Mouse (Mus musculus) mature B cell (primary cell): ENCODE data around the gene Zdhhc8.

Experiments used
- in situ Hi-C: fragments of 300-500 bp; cut with MboI; formaldehyde crosslinking; loops from 2 replicates; pipeline ENCODE4 v1.14.3; 2019

The Zdhhc8 gene

DNA sequence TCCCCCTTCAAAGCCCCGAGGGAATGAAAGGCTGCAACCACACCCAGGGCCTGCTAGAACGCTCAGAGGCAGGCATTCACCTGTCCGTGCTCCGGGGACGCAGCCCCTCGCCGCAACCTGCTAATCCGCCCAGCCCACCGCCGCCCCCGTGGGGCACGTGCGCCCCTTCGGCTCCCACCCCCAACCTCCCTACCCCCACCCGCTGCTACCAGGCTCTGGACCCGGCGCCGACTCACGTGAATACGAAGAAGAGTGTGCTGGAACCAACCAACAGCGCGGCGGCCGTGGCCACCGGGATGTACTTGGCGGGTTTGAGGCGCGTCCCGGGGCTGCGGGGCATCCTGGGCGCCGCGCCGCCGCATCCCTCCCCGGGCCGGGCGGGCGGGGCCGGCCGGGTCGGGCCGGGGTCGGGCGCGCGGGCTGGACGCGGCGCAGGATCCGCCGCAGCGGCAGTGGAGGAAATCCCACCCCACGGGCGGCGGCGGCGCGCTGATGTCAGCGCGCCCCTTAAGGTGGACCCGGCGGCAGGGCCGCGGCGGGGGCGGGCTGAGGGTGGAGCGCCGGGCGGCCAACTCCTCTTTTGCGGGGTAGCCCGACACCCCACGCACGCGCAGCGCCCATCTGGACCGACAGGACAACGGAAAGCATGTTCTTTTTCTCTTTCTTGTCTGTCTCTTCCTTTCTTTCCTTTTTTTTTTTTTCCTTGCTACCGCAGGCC is at the start of gene Zdhhc8:
Zdhhc8 (minus strand) TSS at position 466 of the 718 bp plus-strand sequence.
- in situ Hi-C loops = no loop called here

GRCm38 (mm10) chr16:18275166-18275565 is 40.2 kb upstream of the Zdhhc8 start:
- in situ Hi-C loops = no loop called here

DNA sequence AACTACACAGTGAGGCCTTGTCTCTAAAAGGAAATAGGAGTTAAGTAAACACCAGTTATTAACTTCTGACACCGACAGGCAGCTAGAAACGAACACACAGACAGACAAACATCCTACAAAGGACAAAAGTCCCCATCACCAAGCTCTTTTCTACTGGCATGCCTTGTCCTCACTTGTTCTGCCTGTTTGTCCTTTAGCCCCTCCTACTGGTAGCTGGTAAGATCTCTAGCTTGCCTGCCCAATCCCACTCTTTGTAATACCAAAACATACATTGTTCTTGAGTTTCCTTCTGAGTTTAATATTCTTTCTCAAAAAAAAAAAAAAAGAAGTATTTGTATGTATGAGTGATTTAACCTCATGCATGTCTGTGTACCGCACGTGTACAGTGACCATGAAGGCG is 33.2 kb upstream of the Zdhhc8 start:
- in situ Hi-C loops = no loop called here

- in situ Hi-C loops = no loop called here
These were observed 30.1 kb upstream of the Zdhhc8 start for GRCm38 (mm10) chr16:18265024-18265423.

GRCm38 (mm10) chr16:18258221-18258620 is 23.3 kb upstream of the Zdhhc8 start, which contains the start of gene Gm49776:
TSS of gene Gm49776 (minus strand) at chr16:18258321.
- in situ Hi-C loops = no loop called here

- in situ Hi-C loops = no loop called here
These were observed 18.9 kb upstream of the Zdhhc8 start for GRCm38 (mm10) chr16:18253866-18254265.

- in situ Hi-C loops = no loop called here
These were observed 17.8 kb upstream of the Zdhhc8 start for GRCm38 (mm10) chr16:18252736-18253135.

DNA sequence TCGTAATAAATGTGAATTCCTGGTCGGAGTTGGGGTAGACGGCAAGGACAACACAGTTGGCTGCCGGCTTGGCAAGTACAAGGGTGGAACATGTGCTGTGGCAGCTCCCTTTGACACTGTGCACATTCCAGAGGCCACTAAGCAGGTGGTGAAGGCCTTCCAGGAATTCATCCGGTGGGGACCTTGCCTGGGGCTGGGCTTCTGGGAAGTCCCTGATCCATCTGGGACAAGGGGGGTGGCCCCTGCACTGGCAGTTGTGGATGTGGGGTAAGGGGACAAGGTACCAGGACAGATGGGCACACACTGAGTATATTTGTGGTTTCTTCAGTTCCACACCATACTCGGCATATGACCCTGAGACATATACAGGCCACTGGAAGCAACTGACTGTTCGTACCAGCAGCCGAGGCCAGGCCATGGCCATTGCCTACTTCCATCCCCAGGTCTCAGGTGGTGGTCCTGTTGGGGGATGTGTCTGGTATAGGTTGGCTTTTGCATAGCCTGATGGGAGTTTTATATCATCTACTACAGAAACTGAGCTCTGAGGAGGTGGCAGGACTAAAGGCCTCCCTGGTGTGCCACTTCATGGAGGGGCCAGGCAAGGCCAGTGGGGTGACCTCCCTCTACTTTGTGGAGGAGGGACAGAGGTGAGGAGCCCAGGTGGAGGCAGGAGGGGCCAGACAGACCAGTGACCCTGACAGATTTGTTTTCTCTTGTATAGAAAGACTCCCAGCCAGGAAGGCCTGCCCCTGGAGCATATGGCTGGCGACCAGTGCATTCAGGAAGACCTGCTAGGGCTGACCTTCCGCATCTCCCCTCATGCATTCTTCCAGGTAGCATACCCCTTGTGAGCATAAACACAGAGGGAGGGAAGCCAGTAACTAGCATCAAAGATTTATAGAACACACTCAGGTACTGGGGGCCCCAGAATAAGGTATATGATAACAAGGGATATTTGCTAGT is 16.2 kb upstream of the Zdhhc8 start:
- in situ Hi-C loops = no loop called here

DNA sequence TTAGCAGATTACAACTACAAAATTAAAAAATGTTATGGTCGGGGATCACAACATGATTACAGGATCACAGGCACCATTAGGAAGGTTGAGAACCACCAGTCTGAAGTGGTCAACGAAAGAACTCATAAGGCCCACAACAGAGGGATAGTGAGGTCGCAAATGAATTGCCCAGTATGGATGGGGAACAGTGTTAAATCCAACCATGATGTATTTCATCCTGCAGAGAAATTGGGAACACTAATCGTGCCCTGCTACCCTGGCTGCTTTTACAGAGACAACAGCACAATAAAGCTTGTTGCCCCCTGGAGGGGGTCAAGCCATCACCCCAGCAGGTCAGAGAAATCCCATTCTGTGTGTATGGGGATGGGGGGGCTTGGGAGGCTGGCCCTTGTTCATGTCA is 15.3 kb upstream of the Zdhhc8 start:
- in situ Hi-C loops = no loop called here

DNA sequence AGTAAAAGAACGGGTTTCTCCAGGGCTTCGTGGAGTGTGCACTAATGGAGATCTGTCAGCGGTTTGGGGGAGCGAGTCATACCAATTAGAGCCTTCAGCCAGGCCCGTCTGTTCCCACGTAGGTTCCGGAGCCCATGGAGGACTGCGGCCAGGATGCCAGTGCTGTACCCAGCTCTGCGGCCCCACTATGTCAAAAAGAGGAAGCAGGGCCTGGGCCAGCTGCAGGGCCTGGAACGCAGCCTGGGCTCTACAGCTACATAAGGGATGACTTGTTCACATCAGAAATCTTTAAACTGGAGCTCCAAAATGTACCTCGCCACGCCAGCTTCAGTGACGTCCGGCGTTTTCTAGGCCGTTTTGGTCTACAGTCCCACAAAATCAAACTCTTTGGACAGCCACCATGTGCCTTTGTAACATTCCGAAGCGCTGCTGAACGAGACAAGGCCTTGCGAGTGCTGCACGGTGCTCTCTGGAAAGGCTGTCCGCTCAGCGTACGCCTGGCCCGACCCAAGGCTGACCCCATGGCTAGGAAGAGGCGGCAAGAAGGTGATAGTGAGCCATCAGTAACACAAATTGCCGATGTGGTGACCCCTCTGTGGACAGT is 14.5 kb upstream of the Zdhhc8 start:
- in situ Hi-C loops = no loop called here

DNA sequence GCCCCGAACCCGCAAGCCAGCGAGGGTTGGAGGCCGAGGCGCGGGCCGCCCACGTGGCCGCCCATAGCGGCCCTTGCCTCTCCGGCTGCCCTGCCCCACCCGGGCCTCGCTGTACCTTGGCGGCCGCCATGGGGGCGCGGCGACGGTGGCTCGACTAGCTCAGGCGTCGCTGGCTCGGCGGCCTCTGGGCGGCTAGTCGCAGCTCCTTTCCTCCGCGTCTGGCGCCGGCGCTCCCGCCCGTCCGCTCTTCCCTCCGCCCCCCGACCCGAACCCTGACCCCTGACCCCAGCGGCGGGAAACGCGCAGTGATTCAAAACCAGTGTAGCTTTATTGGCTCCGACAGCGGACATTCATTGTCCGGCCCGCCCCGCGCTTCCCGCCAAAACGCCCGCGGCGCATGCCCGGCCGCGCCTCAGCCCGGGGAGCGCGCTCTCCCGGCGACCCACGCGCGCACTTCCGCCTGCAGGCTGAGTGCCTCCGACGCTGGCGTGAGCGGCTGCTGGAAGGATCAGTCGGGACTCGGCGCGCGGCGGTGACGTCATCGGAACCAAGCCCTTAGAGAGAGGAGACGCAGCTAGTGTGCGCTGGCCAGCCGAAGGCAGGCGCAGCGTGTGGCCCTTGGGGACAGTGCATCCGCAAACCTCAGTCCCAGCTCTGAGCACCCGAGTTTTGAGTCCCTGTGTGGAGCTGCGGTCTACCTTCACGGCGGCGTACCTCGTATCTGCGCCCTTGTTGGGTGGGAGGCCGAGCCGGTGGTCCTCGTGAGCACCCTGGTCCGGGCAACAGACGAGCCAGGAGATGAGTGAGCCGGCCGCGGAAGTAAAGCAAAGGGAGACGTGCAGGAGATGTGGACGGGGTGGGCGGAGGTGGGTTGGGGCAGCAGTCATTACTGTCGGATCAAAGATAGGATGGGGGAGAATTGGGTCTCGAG is 13.8 kb upstream of the Zdhhc8 start, which contains the start of the genes Trmt2a and Ranbp1:
Trmt2a (plus strand) TSS at position 247 of the 931 bp plus-strand sequence.
Ranbp1 (minus strand) TSS at position 300 of the 931 bp plus-strand sequence.
- in situ Hi-C loops = no loop called here

GRCm38 (mm10) chr16:18247521-18248399 is 12.8 kb upstream of the Zdhhc8 start:
- in situ Hi-C loops = no loop called here

DNA sequence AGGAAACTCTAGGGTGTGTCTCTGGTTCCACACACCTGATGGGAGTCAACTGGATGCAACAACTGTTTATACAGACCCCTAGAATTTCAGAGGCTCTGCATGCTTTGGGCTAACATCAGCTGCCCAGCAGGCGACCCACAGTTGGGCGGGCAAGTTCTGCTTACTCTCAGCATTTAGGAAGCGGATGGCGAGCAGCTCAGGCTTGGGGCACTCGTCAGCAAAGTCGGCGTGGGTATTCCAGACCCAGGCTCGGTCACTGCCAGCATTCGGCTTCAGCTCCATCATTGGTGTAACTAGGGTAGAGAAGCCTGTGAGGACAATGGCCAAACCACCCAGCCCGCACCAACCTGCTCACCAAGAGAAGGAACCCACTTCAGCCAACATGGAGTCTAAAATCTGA is 6.6 kb upstream of the Zdhhc8 start:
- in situ Hi-C loops = no loop called here

DNA sequence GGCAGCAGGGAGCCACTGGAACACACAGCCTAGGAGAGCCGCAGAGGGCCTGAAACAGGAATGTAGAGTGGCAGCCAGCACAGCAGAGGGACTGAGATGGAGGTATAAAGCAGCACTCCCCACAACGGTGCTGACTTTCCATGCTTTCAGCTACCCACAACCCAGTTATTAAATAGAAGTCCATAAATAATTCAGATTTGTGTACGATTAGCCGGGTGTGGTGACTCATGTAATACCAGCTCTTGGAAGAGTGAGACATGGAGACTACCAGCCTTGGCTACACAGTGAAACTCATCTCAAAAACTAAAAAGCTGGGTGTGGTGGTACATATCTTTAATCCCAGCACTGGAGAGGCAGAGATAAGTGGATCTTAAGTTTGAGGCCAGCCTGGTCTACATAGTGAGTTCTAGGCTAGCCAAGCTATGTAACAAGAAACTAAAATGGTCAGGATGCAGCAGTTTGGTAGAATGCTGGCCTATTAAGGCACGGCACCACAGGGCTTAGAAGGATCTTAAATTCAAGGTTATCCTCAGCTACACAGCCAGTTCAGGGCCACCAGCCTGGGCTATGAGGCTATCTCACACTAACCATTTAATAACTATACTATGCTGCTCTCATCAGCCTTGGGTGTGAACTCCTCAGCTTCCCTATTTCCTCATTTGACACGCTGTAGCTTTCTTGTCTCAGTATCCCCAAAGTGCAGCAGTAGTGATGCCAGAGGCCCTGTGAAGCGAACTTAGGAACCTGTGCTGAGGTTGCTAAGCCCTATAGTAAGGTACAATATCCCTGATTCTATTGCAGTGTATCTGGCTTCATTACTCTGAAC is 2.0 kb upstream of the Zdhhc8 start:
- in situ Hi-C loops = no loop called here

- in situ Hi-C loops = no loop called here
These were observed 591 bp upstream of the Zdhhc8 start for GRCm38 (mm10) chr16:18235389-18236065.

GRCm38 (mm10) chr16:18233919-18234670 is 841 bp downstream of the Zdhhc8 start:
- in situ Hi-C loops = no loop called here

- in situ Hi-C loops = no loop called here
These were observed 1.5 kb downstream of the Zdhhc8 start for GRCm38 (mm10) chr16:18233451-18233850.

GRCm38 (mm10) chr16:18231451-18231850 is 3.5 kb downstream of the Zdhhc8 start:
- in situ Hi-C loops = no loop called here
